Mouse (Mus musculus): ENCODE data around the gene Prnp. TPM values are rescaled to one million over a fixed set of nuclear protein-coding genes. Genes with fewer than 3 reads are reported as not detected.

The Prnp gene
- total and polyA plus RNA-seq, 3 experiments = 18.3 to 24.0 TPM; not detected in 1

DNA sequence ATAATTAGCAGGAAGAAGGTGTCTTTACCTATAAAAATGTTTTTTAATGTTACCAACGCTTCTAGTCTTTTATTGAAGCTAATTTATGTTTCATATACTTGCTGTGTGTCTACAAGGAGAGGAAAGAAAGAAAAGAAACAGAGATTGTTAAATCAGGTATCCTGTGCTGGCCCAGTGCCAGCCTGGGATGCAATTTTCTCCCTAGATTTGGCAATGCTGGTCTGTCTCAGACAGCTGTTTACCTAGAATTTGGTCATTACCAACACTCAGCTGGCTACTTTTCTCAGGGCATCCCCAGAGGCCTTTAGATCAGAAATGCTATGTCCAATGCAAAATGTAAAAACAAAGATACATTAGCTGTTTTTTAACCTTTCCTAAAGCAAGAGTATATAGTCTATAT, 36.4 kb upstream of the Prnp start:
- no peaks in the 10 kb centered on the region for H3K4me1 ChIP-seq (ENCODE audit: control insufficient read depth in 1 of 2, insufficient read depth in 2 of 2, low read length in 2 of 2)
- H3K27ac ChIP-seq (ENCODE audit: control insufficient read depth, low read depth, low read length) = no peak overlapping the region
- TF ChIP-seq MEF2A (IDR thresholded peaks at IDR 0.05; ENCODE audit: extremely low read depth, insufficient replicate concordance, low read depth, low read length, poor library complexity, severe bottlenecking) (no peak), HCFC1 (IDR thresholded peaks at IDR 0.05; ENCODE audit: low read depth, low read length) (no peak), TBP (IDR thresholded peaks at IDR 0.05; ENCODE audit: low read depth, low read length) (no peak), MYC (IDR thresholded peaks at IDR 0.05; ENCODE audit: low read depth, low read length) (no peak), MXI1 (IDR thresholded peaks at IDR 0.05; ENCODE audit: low read depth, low read length) (no peak), E2F4 (IDR thresholded peaks at IDR 0.05; ENCODE audit: borderline replicate concordance, low read depth, low read length) (no peak), GATA1 (IDR thresholded peaks at IDR 0.05; ENCODE audit: low read depth, low read length) (no peak), MAX (IDR thresholded peaks at IDR 0.05; ENCODE audit: low read length) (no peak), USF2 (IDR thresholded peaks at IDR 0.05; ENCODE audit: borderline replicate concordance in 1 of 2, insufficient read depth in 1 of 2, low read depth in 1 of 2, low read length in 2 of 2) (no peak), EP300 (IDR thresholded peaks at IDR 0.05; ENCODE audit: low read depth in 1 of 2, low read length in 2 of 2) (no peak), ZMIZ1 (IDR thresholded peaks at IDR 0.05; ENCODE audit: low read depth, low read length) (no peak), ETS1 (IDR thresholded peaks at IDR 0.05; ENCODE audit: low read depth, low read length) (no peak), CHD2 (IDR thresholded peaks at IDR 0.05; ENCODE audit: low read length) (no peak), CTCF (IDR thresholded peaks at IDR 0.05 in 2 of 3, conservative IDR thresholded peaks at IDR 0.05 in 1 of 3; ENCODE audit: control insufficient read depth in 1 of 3, insufficient read depth in 1 of 3, low read depth in 2 of 3, low read length in 3 of 3, poor library complexity in 1 of 3, severe bottlenecking in 1 of 3) (no peak), BHLHE40 (IDR thresholded peaks at IDR 0.05; ENCODE audit: borderline replicate concordance, low read depth, low read length) (no peak)

DNA sequence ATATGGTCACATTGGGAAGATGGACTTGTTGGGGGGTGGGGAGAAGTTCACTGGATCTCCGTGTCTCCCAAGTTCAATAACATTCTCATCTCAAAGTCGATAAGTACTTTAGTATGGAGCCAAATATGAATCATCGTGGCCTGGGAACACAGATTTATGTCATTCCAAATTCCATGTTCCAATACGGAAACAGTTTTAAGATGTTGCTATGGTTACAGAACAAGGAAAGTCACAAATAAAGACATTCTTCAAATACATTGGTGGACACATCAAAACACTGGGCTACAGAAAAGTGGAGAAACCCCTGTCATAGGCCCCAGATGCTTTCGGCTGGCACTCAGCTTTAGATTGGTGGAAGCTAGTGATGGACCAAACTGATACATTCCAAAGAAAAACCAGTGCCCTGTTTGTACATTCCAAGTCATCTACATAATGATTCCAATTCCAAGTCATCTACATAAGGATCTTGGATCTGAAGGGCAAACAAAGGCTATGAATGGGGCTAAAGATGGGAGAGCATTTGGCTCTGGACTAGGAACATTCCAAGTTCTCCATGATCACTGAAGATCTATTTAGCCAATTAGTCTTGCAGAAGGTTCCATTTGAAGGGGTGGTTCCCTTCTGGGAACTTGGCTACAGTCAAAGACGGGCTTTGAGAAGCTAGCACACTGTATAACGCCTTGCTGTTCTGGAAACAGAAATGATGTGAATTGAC, 33.0 kb upstream of the Prnp start:
- no peaks in the 10 kb centered on the region for H3K9me3 ChIP-seq (replicated peaks; ENCODE audit: insufficient read depth, low read length)
- H3K36me3 ChIP-seq (ENCODE audit: control insufficient read depth in 1 of 2, insufficient read depth in 2 of 2, low read length in 2 of 2) = no peaks in the 10 kb centered on the region
- H3K4me1 ChIP-seq (ENCODE audit: control insufficient read depth in 1 of 2, insufficient read depth in 2 of 2, low read length in 2 of 2) = no peaks in the 10 kb centered on the region
- no peak for DNase-seq (ENCODE audit: low read depth, low spot score)
- no peak for TF ChIP-seq SMC3 (IDR thresholded peaks at IDR 0.05; ENCODE audit: low read depth, low read length)
- TF ChIP-seq CHD2 (IDR thresholded peaks at IDR 0.05; ENCODE audit: low read length) = no peak
- no peak for TF ChIP-seq MAFK (IDR thresholded peaks at IDR 0.05; ENCODE audit: borderline replicate concordance, low read depth, low read length)
- no peak for TF ChIP-seq ZC3H11A (IDR thresholded peaks at IDR 0.05; ENCODE audit: low read depth, low read length)
- TF ChIP-seq NELFE (IDR thresholded peaks at IDR 0.05; ENCODE audit: low read depth, low read length) = no peak
- no peak for TF ChIP-seq POLR2A (IDR thresholded peaks at IDR 0.05; ENCODE audit: control insufficient read depth in 1 of 2, insufficient read depth in 1 of 2, low read depth in 1 of 2, low read length in 2 of 2, poor library complexity in 1 of 2)
- TF ChIP-seq BHLHE40 (IDR thresholded peaks at IDR 0.05; ENCODE audit: borderline replicate concordance, low read depth, low read length) = no peak
- no peak for TF ChIP-seq TBP (IDR thresholded peaks at IDR 0.05; ENCODE audit: low read depth, low read length)
- no peak for TF ChIP-seq MEF2A (IDR thresholded peaks at IDR 0.05; ENCODE audit: extremely low read depth, insufficient replicate concordance, low read depth, low read length, poor library complexity, severe bottlenecking)
- TF ChIP-seq CTCF (IDR thresholded peaks at IDR 0.05 in 2 of 3, conservative IDR thresholded peaks at IDR 0.05 in 1 of 3; ENCODE audit: control insufficient read depth in 1 of 3, insufficient read depth in 1 of 3, low read depth in 2 of 3, low read length in 3 of 3, poor library complexity in 1 of 3, severe bottlenecking in 1 of 3) = no peak
- no peak for TF ChIP-seq USF1 (IDR thresholded peaks at IDR 0.05; ENCODE audit: low read depth, low read length)
- TF ChIP-seq SIN3A (IDR thresholded peaks at IDR 0.05; ENCODE audit: low read length) = no peak
- TF ChIP-seq GABPA (IDR thresholded peaks at IDR 0.05; ENCODE audit: low read depth, low read length) = no peak
- TF ChIP-seq ZMIZ1 (IDR thresholded peaks at IDR 0.05; ENCODE audit: low read depth, low read length) = no peak
- TF ChIP-seq JUND (IDR thresholded peaks at IDR 0.05; ENCODE audit: low read depth, low read length) = no peak
- no peak for TF ChIP-seq POLR2AphosphoS5 (IDR thresholded peaks at IDR 0.05; ENCODE audit: borderline replicate concordance, low read depth, low read length)
- no peak for TF ChIP-seq POLR2AphosphoS2 (IDR thresholded peaks at IDR 0.05; ENCODE audit: low read length)
- no peak for TF ChIP-seq ELF1 (IDR thresholded peaks at IDR 0.05; ENCODE audit: low read depth, low read length)
- peaks cover 2 to 4% of the 10 kb centered on the region in 2 experiments; a peak in 2 of 4 replicates for H3K27me3 ChIP-seq (ENCODE audit: control insufficient read depth in 1 of 2, insufficient read depth in 2 of 2, low read length in 2 of 2)
- H3K27ac ChIP-seq (ENCODE audit: control insufficient read depth, low read depth, low read length) = no peak overlapping the region
- H3K4me3 ChIP-seq (ENCODE audit: control insufficient read depth in 1 of 2, insufficient read depth in 1 of 2, low read depth in 2 of 2, low read length in 2 of 2) = no peak overlapping the region
- H3K9ac ChIP-seq (ENCODE audit: control insufficient read depth, low read depth, low read length, poor library complexity, severe bottlenecking) = no peak overlapping the region
- no peaks in the 10 kb centered on the region for H3K79me2 ChIP-seq (ENCODE audit: control insufficient read depth, insufficient read depth, low read length, poor library complexity)

More for the DNA sequence above, 36.4 kb upstream of the Prnp start:
- H3K9ac ChIP-seq (ENCODE audit: control insufficient read depth, low read depth, low read length, poor library complexity, severe bottlenecking) = no peak overlapping the region
- no peaks in the 10 kb centered on the region for H3K9me3 ChIP-seq (replicated peaks; ENCODE audit: insufficient read depth, low read length)
- H3K27me3 ChIP-seq (ENCODE audit: control insufficient read depth in 1 of 2, insufficient read depth in 2 of 2, low read length in 2 of 2) = peaks cover 2 to 6% of the 10 kb centered on the region in 2 experiments; a peak in 3 of 4 replicates
- H3K4me3 ChIP-seq (ENCODE audit: control insufficient read depth in 1 of 2, insufficient read depth in 1 of 2, low read depth in 2 of 2, low read length in 2 of 2) = no peak overlapping the region
- H3K36me3 ChIP-seq (ENCODE audit: control insufficient read depth in 1 of 2, insufficient read depth in 2 of 2, low read length in 2 of 2) = no peaks in the 10 kb centered on the region
- H3K79me2 ChIP-seq (ENCODE audit: control insufficient read depth, insufficient read depth, low read length, poor library complexity) = no peaks in the 10 kb centered on the region
- no peak for DNase-seq (ENCODE audit: low read depth, low spot score)
